Mouse (Mus musculus) heart, embryonic 13.5 days (tissue): ENCODE measurements around the gene Sh3bp5l. TPM values are rescaled to one million over a fixed set of nuclear protein-coding genes. Genes with fewer than 3 reads are reported as not detected.
"Not testable (repeated sequence)": the region's sequence is repeated elsewhere in the genome, so short reads cannot be mapped to it uniquely, and the experiment has no call there.

ENCODE experiments used
- ATAC-seq: fragments of 200-750 bp; cut with Nextera tagmentation; 2 replicates; pipeline ENCODE4 v1.8.0; 2017; ENCODE audit warnings: moderate TSS enrichment; ENCODE audit not compliant: insufficient number of reproducible peaks, low FRiP score, low TSS enrichment; ENCODE audit errors: extremely low read depth
- H3K27ac ChIP-seq: fragments of 300-500 bp; sonication (generic); replicated peaks from 2 replicates; pipeline ENCODE4 v1.5.1; 2015; ENCODE audit warnings: moderate library complexity, mild to moderate bottlenecking, inconsistent platforms
- H3K27me3 ChIP-seq: fragments of 300-500 bp; sonication (generic); replicated peaks from 2 replicates; pipeline ENCODE4 v1.6.1; 2015; ENCODE audit warnings: mild to moderate bottlenecking, inconsistent platforms
- H3K36me3 ChIP-seq: fragments of 300-500 bp; sonication (generic); 2 replicates; pipeline ENCODE4 v1.6.1; 2015; ENCODE audit warnings: mild to moderate bottlenecking, inconsistent platforms
- H3K4me1 ChIP-seq: fragments of 300-500 bp; sonication (generic); 2 replicates; pipeline ENCODE4 v1.6.1; 2015; ENCODE audit warnings: inconsistent platforms
- H3K4me2 ChIP-seq: fragments of 300-500 bp; sonication (generic); 2 replicates; pipeline ENCODE4 v1.6.1; 2015; ENCODE audit warnings: inconsistent platforms, mild to moderate bottlenecking, moderate library complexity
- H3K4me3 ChIP-seq: fragments of 300-500 bp; sonication (generic); 2 replicates; pipeline ENCODE4 v1.5.1; 2015; ENCODE audit warnings: moderate library complexity, mild to moderate bottlenecking, inconsistent platforms
- H3K9ac ChIP-seq: fragments of 300-500 bp; sonication (generic); 2 replicates; pipeline ENCODE4 v1.6.1; 2015; ENCODE audit warnings: inconsistent platforms, mild to moderate bottlenecking, moderate library complexity
- H3K9me3 ChIP-seq: fragments of 300-500 bp; sonication (generic); 2 replicates; pipeline ENCODE4 v1.6.1; 2016; ENCODE audit warnings: inconsistent platforms
- WGBS: fragments of 180-500 bp; shearing (Covaris S2); methylation state at CpG from one replicate; pipeline ENCODE4 v1.1.7; 2015; ENCODE audit warnings: mixed read lengths; 5-methylcytosine and 5-hydroxymethylcytosine counted together
- polyA plus RNA-seq: library from polyadenylated mRNA; unstranded; fragments of >200 nt; fragmentation: Nextera tagmentation; extraction: Ambion mirVana; gene quantifications from 2 replicates; pipeline ENCODE4 v1.2.1, GENCODE M21; 2015

Gene Sh3bp5l
- polyA plus RNA-seq, 1 experiment from 2014 or later, result 24.0 TPM

DNA sequence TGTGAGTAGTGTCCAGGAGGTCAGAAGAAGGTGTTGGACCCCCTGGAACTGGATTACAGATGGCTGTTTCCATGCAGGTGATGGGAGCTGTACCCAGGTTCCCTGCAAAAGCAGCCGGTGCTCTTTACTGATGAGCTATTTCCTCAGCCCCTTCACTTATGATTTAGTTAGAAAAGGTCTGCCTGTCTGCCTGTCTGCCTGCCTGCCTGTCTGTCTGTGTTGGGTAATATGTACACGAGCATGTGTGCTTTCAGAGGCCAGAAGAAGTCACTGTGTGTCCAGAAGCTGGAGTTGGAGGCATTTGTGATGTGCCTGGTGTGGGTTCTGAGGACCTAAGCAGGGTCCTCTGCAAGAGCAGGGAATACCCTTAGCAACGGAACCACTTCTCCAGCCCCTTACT is 23.2 kb downstream of the Sh3bp5l start:
- no peak overlapping the region for H3K4me2 ChIP-seq
- H3K9ac ChIP-seq, result no peak overlapping the region
- no peak overlapping the region for H3K4me3 ChIP-seq
- ATAC-seq, result no peak
- peaks cover 2% of the 10 kb centered on the region; the same call in 1 of the 2 replicates for H3K36me3 ChIP-seq
- H3K9me3 ChIP-seq, result no peaks in the 10 kb centered on the region
- whole genome bisulfite sequencing, result 70% methylated on average over 3 of the region's 3 CpGs
- H3K27ac ChIP-seq, result no peak overlapping the region
- peaks cover 7% of the 10 kb centered on the region; the same call in 1 of the 2 replicates for H3K4me1 ChIP-seq
- H3K27me3 ChIP-seq, result no peaks in the 10 kb centered on the region

DNA sequence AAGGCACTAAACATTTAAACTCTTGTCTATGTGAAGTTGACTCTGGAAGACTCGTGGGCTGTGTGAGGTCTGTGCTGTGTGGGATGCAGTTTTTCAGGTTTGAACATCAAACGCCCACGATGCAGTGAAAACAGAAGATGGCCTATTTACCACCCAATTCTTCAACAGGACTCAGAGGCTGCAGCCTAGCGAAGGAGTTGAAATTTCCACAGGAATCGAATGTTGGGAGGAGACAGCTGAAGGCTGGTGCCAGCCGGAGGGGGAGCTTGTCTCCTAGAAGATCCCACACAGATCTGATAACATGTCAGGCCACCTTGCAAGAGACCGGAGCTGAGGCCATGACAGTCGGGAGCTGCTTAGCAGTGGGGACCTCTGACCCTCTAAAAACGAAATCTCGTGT is 24.0 kb downstream of the Sh3bp5l start:
- peaks cover 7% of the 10 kb centered on the region; the same call in 1 of the 2 replicates for H3K4me1 ChIP-seq
- H3K27me3 ChIP-seq, result no peaks in the 10 kb centered on the region
- H3K4me2 ChIP-seq, result no peak overlapping the region
- H3K36me3 ChIP-seq, result no peaks in the 10 kb centered on the region
- no peak overlapping the region for H3K9ac ChIP-seq
- no peak overlapping the region for H3K27ac ChIP-seq
- H3K4me3 ChIP-seq, result no peak overlapping the region
- H3K9me3 ChIP-seq, result no peaks in the 10 kb centered on the region
- ATAC-seq, result no peak
- WGBS, result 50% methylated on average over 10 of the region's 10 CpGs

DNA sequence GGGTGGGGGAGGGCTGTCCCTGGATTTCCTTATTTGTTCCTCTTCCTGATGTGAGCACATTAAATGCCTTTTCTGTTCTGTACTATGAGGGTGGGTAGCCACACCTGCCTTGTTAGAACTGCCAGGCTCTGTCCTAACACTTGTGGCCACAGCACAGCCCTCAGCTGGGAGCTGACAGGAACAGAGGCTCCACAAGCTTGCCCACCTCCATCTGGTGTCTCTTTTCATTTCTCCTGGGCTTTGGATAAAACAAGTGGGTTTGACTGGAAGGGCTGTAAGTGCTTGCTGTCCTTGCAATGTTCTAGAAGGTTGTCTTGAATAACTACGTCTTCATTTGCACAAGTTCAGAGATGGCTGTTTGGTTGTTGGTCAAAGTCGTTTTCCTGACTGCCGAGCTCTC is 24.4 kb downstream of the Sh3bp5l start:
- Histone ChIP-seq H3K27ac (no peak overlapping the region), H3K4me2 (no peak overlapping the region), H3K4me3 (no peak overlapping the region), H3K36me3 (no peaks in the 10 kb centered on the region), H3K9ac (no peak overlapping the region), H3K27me3 (no peaks in the 10 kb centered on the region), H3K9me3 (no peaks in the 10 kb centered on the region), H3K4me1 (peaks cover 7% of the 10 kb centered on the region; the same call in 1 of the 2 replicates)
- 77% methylated on average over 3 of the region's 3 CpGs for WGBS
- ATAC-seq, result no peak

DNA sequence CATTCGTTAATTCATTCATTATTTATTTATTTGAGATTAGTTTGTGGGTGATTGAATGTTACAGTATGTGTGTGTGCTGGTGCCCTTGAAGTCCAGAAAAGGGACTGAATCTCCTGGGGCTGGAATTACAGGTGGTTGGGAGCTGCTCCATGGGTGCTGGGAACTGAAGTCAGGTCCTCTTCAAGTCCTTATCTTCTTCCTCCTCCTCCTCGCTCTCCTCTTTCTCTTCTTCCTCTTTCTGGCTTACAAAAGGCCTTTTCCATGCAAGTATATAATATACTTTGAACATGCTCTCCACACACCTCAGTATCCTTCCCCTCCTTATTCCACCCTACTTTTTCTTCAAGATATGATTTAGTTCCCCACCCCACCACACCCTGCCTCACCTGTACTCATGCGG is 26.5 kb downstream of the Sh3bp5l start:
- no peak overlapping the region for H3K27ac ChIP-seq
- ATAC-seq, result no peak
- H3K4me3 ChIP-seq, result no peak overlapping the region
- H3K27me3 ChIP-seq, result no peaks in the 10 kb centered on the region
- H3K9me3 ChIP-seq, result no peaks in the 10 kb centered on the region
- WGBS, result 81% methylated on average over 3 of the region's 3 CpGs
- peaks cover 7% of the 10 kb centered on the region; the same call in 1 of the 2 replicates for H3K4me1 ChIP-seq
- no peak overlapping the region for H3K4me2 ChIP-seq
- no peak overlapping the region for H3K9ac ChIP-seq
- no peaks in the 10 kb centered on the region for H3K36me3 ChIP-seq

DNA sequence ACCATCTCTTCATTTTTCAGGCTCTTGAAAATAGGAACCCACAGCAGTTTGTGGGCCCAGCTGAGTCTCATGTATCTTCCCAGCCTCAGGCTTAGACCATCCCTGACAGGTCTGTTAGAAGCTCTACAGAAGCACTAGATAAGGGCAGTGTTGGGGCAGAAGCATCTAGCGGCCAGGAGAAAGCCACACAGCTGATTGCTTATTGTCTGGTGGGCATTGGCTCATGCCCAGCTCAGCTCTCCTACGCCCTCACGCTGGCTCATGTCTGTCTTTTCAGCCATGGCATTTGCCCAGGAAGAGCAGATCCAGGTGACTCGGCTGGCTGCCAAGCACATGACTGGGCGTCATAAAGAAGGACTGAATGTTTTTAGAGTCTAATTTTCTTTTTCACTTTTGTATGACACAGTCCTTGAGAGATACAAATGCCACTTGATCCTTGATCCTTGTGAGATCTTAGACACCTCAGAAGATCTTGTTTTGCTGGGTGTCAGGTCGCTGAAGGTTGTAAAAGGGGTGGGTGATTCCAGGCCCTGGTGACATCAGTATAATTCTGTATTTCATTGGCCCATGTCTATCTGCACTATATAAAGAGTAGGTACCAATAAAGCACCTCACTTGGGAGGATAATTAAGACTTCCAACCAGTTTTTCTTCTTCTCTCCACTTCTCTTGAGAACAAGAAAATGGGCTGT is 27.5 kb downstream of the Sh3bp5l start:
- Histone ChIP-seq H3K4me3 (no peak overlapping the region), H3K27me3 (no peaks in the 10 kb centered on the region), H3K36me3 (no peaks in the 10 kb centered on the region), H3K4me1 (peaks cover 7% of the 10 kb centered on the region; the same call in 1 of the 2 replicates), H3K9ac (no peak overlapping the region), H3K9me3 (no peaks in the 10 kb centered on the region), H3K4me2 (no peak overlapping the region), H3K27ac (no peak overlapping the region)
- no peak for ATAC-seq
- 73% methylated on average over 6 of the region's 6 CpGs for WGBS

DNA sequence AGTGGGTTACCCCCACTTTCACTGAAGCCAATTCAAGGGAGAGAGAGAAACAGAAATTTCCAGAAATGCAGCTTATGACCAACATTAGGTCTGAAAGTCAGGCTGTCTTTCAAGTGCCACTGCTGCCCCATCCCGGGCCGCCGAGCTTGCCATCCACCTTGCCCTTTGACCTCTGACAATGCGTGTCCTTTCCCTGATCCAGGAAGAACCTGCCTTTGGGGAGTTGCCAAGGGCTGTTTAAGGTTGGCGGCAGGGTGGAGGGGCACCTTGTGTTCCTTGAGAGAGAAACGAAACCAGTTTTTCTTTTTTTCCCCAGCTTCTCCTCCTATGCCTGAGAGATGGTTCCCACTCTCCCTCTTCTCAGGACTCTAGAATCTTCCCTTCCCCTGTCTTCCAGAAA is 32.0 kb downstream of the Sh3bp5l start:
- H3K36me3 ChIP-seq, H3K4me2 ChIP-seq, H3K4me1 ChIP-seq, H3K27me3 ChIP-seq, ATAC-seq, H3K27ac ChIP-seq, H3K4me3 ChIP-seq, H3K9ac ChIP-seq, H3K9me3 ChIP-seq: not testable (repeated sequence)
- WGBS, result no CpG with 5 or more reads among the region's 6 CpGs

DNA sequence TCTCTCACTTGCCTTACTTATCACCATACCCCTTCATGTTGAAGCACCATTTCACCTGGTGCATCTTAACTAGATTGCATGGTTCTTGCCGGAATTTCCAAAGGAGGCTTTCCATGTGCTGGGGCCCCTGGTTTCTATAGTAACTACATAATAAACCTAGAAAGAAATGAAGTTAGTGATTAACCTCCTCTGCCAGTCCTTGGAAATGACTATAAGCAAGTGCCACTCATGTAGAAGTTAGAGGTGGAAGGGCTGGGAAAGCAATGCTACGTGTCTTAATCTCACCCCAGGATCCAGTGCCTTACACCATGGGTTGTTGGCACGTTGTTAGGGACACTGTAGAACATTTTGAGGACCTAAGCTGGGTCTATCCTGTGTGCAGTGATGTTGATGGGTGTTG is 33.9 kb downstream of the Sh3bp5l start:
- H3K4me2 ChIP-seq, result no peak overlapping the region
- WGBS, result 61% methylated on average over 3 of the region's 3 CpGs
- H3K27me3 ChIP-seq, result 0 out of 2 replicates have a peak, but pooled peaks cover 3% of the 10 kb centered on the region
- no peaks in the 10 kb centered on the region for H3K4me1 ChIP-seq
- H3K9ac ChIP-seq, result no peak overlapping the region
- no peaks in the 10 kb centered on the region for H3K9me3 ChIP-seq
- no peak for ATAC-seq
- H3K36me3 ChIP-seq, result no peaks in the 10 kb centered on the region
- H3K4me3 ChIP-seq, result no peak overlapping the region
- no peak overlapping the region for H3K27ac ChIP-seq

DNA sequence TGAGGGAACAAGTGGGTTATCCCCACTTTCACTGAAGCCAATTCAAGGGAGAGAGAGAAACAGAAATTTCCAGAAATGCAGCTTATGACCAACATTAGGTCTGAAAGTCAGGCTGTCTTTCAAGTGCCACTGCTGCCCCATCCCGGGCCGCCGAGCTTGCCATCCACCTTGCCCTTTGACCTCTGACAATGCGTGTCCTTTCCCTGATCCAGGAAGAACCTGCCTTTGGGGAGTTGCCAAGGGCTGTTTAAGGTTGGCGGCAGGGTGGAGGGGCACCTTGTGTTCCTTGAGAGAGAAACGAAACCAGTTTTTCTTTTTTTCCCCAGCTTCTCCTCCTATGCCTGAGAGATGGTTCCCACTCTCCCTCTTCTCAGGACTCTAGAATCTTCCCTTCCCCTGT is 35.7 kb downstream of the Sh3bp5l start:
- not testable (repeated sequence) for H3K4me2 ChIP-seq, H3K9ac ChIP-seq, H3K9me3 ChIP-seq, H3K4me3 ChIP-seq, H3K27ac ChIP-seq, H3K36me3 ChIP-seq, ATAC-seq, H3K4me1 ChIP-seq, H3K27me3 ChIP-seq
- no CpG with 5 or more reads among the region's 6 CpGs for WGBS

DNA sequence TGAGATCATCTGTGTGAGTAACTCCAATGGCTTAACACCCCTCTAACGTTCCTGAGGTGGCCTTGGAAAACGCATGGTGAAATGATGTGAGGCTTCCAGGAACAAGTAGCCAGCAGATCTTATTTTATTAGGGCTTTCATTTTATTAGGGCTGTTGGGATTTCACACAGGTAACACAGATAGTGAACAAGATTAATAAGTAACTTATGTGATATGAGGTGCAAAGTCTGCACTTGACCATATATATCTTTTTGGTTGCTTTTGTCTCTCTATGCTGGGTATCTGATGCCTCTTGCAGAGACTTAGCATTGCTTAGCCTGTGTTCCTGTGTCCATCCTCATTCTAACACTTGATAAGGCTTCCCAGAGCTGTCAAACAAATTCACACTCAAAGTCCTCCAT is 46.7 kb downstream of the Sh3bp5l start:
- whole genome bisulfite sequencing, result 77% methylated on average over 2 of the region's 2 CpGs
- no peak for ATAC-seq

DNA sequence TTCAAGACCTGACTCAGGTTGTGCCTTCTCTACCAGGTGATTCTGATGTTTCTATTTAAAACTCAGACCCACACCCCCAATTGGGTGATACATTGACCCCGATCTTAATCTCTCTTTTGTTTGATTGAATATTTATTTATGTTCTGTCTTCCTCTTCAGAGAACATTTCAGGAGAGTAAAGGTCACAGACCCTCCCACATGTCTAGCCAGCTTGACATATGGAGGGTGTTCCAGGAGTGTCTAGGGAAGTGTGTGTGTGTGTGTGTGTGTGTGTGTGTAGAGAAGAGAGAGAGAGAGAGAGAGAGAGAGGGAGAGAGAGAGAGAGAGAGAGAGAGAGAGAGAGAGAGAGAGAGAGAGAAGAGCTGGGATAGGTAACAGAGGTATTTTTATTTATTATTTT is 47.2 kb downstream of the Sh3bp5l start:
- no peaks in the 10 kb centered on the region for H3K9me3 ChIP-seq
- H3K27me3 ChIP-seq, result 0 out of 2 replicates have a peak, but pooled peaks cover 5% of the 10 kb centered on the region
- H3K9ac ChIP-seq, result no peak overlapping the region
- H3K4me2 ChIP-seq, result no peak overlapping the region
- WGBS, result 48% methylated on average over 1 of the region's 1 CpGs
- no peak overlapping the region for H3K4me3 ChIP-seq
- H3K4me1 ChIP-seq, result no peaks in the 10 kb centered on the region
- ATAC-seq, result no peak
- H3K27ac ChIP-seq, result no peak overlapping the region
- H3K36me3 ChIP-seq, result no peaks in the 10 kb centered on the region

More for the DNA sequence above, 46.7 kb downstream of the Sh3bp5l start:
- Histone ChIP-seq H3K9me3 (no peaks in the 10 kb centered on the region), H3K4me2 (no peak overlapping the region), H3K9ac (no peak overlapping the region), H3K27me3 (0 out of 2 replicates have a peak, but pooled peaks cover 5% of the 10 kb centered on the region), H3K4me3 (no peak overlapping the region), H3K4me1 (no peaks in the 10 kb centered on the region), H3K27ac (no peak overlapping the region), H3K36me3 (no peaks in the 10 kb centered on the region)

DNA sequence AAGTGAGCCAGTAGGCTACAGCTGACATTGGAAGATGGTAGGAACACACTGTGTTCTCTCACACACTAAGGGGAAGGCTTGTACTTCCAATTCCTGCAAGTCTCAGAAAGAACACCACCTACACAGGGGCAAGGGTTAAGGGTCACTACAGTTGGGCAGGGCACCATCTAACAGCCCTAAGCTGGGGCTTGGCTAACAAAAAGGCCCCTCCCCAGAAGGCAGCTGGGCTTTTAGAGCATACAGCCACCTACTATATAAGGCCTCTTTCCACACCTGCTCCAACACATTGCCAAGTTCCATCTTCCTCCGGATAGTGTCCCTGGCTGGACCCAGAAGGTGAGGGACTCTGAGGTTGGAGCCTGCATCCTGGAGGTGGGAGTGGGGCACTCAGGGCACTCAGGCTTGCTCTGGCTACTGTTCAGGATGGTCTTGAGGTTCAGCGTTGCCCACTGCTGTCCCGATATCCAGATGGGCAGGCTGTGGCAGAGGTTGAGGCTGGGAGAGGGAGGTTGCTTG is 48.3 kb downstream of the Sh3bp5l start, which contains the start of gene Lypd8:
Lypd8 (plus strand) TSS at position 281 of the 516 bp plus-strand sequence.
- Histone ChIP-seq H3K27ac (no peak within 1 kb of the TSS), H3K4me2 (no peak within 1 kb of the TSS), H3K27me3 (0 out of 2 replicates have a peak, but pooled peaks cover 5% of the 10 kb centered on the region), H3K9ac (no peak within 1 kb of the TSS), H3K4me1 (no peaks in the 10 kb centered on the region), H3K36me3 (no peaks in the 10 kb centered on the region), H3K9me3 (no peaks in the 10 kb centered on the region), H3K4me3 (no peak within 1 kb of the TSS)
- 84% methylated on average over 3 of the region's 3 CpGs for WGBS
- ATAC-seq, result no peak

DNA sequence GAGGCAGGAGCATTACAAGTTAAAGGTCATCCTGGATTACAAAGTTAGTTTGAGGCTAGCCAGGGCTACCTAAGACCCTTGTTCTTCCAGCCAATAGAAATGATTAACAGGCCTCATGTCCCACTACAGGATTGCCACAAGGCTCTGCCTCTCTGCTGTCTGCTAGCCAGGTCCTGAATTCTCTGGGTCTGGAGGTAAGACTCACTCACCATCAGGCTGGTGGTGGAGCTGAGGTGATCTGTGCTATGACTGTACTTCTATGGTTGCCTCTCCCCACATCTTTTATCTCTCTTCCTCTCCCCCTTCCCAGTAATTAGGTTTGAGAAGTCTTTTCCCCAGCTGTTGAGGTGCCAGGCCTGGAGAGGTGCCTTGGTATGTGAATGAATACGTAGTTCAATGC is 49.0 kb downstream of the Sh3bp5l start:
- no peak for ATAC-seq
- Histone ChIP-seq H3K27me3 (0 out of 2 replicates have a peak, but pooled peaks cover 5% of the 10 kb centered on the region), H3K36me3 (no peaks in the 10 kb centered on the region), H3K27ac (no peak overlapping the region), H3K9me3 (no peaks in the 10 kb centered on the region), H3K4me1 (no peaks in the 10 kb centered on the region), H3K4me2 (no peak overlapping the region), H3K4me3 (no peak overlapping the region), H3K9ac (no peak overlapping the region)
- 68% methylated on average over 1 of the region's 1 CpGs for WGBS
